Mouse (Mus musculus): ENCODE results near the gene Tnip2. TPM values are rescaled to one million over a fixed set of nuclear protein-coding genes. Genes with fewer than 3 reads are reported as not detected.

The Tnip2 gene
- polyA plus RNA-seq, 1 experiment from 2014 or later, result 16.2 TPM

DNA sequence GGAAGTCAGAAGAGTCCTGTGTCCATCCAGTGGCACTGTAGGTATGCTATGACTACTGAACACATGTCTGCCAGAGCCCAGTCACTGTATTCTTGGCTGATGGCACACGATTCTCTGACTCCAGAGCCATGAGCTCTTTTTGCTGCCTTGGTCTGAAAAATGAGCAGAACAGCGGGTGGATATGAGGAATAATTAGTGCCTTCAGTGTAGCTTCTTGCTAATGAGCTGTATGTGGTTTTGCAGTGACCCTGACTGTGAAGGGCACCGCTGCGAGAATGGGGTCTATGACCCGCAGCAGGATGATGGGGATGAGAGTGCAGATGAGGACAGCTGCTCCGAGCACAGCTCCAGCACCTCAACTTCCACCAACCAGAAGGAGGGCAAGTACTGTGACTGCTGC lies 52.0 kb downstream of the Tnip2 start:
- Histone ChIP-seq H3K36me3 (ENCODE audit: insufficient read depth) (peaks cover 92% of the 10 kb centered on the region), H3K9ac (no peak overlapping the region), H3K4me3 (ENCODE audit: low read depth, low read length) (no peak overlapping the region), H3K27ac (ENCODE audit: low read depth) (no peak overlapping the region), H3K4me1 (ENCODE audit: insufficient read depth) (no peaks in the 10 kb centered on the region), H3K9me3 (ENCODE audit: low read depth, low read length) (no peaks in the 10 kb centered on the region), H3K4me2 (no peak overlapping the region), H3K27me3 (ENCODE audit: insufficient read depth, low read length) (no peaks in the 10 kb centered on the region)
- no peak for TF ChIP-seq CTCF (IDR thresholded peaks at IDR 0.05; ENCODE audit: low read depth)
- no peak for DNase-seq
- 92% methylated on average over 6 of the region's 6 CpGs for WGBS
- ATAC-seq (ENCODE audit: insufficient read depth), result no peak

DNA sequence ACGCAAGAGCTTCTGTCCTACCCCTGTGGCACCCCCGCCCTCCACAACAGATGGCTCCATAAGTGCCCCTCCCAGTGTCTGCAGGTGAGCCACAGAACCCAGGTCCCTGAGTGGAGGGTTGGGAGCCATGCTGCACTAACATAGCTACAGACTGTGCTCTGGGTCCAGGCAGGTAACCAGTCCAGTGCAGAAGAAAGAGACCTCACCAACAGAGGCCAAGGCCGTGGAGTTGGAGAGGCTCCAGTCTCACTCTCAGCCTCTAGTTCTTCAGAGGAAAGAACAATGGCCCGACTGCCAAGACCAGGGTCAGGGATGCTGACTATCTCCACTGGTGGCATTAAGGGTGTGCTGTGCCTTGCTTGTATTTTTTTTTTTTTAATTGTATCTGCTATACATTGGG lies 52.5 kb downstream of the Tnip2 start:
- H3K9ac ChIP-seq, result no peak overlapping the region
- no peak overlapping the region for H3K27ac ChIP-seq (ENCODE audit: low read depth)
- no peak for TF ChIP-seq CTCF (IDR thresholded peaks at IDR 0.05; ENCODE audit: low read depth)
- peaks cover 91% of the 10 kb centered on the region for H3K36me3 ChIP-seq (ENCODE audit: insufficient read depth)
- no peak for ATAC-seq (ENCODE audit: insufficient read depth)
- 91% methylated on average over 4 of the region's 4 CpGs for WGBS
- no peaks in the 10 kb centered on the region for H3K9me3 ChIP-seq (ENCODE audit: low read depth, low read length)
- no peaks in the 10 kb centered on the region for H3K27me3 ChIP-seq (ENCODE audit: insufficient read depth, low read length)
- H3K4me2 ChIP-seq, result no peak overlapping the region
- H3K4me1 ChIP-seq (ENCODE audit: insufficient read depth), result no peaks in the 10 kb centered on the region
- H3K4me3 ChIP-seq (ENCODE audit: low read depth, low read length), result no peak overlapping the region
- no peak for DNase-seq

DNA sequence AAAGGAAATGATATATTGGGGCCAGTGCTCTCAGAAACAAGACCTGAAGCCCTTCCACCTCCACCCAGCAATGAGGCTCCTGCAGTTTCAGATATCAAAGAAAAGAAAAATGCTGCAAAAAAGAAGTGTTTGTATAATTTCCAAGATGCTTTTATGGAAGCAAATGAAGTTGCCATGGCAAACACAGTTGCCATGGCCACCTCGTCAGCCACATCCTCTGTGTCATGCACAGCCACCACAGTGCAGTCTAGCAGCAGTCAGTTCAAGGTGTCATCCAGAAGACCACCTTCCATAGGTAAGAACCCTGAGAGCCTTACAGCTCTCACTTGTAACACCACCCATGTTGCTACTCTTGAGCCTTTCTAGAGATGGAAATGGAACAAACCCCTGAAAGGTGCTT lies 54.8 kb downstream of the Tnip2 start:
- ATAC-seq (ENCODE audit: insufficient read depth), result no peak
- no peaks in the 10 kb centered on the region for H3K27me3 ChIP-seq (ENCODE audit: insufficient read depth, low read length)
- no peak overlapping the region for H3K9ac ChIP-seq
- H3K4me1 ChIP-seq (ENCODE audit: insufficient read depth), result no peaks in the 10 kb centered on the region
- no peak overlapping the region for H3K27ac ChIP-seq (ENCODE audit: low read depth)
- DNase-seq, result no peak
- WGBS, result 92% methylated on average over 1 of the region's 1 CpGs
- H3K36me3 ChIP-seq (ENCODE audit: insufficient read depth), result peaks cover 77% of the 10 kb centered on the region
- no peaks in the 10 kb centered on the region for H3K9me3 ChIP-seq (ENCODE audit: low read depth, low read length)
- TF ChIP-seq CTCF (IDR thresholded peaks at IDR 0.05; ENCODE audit: low read depth), result no peak
- no peak overlapping the region for H3K4me3 ChIP-seq (ENCODE audit: low read depth, low read length)
- no peak overlapping the region for H3K4me2 ChIP-seq

DNA sequence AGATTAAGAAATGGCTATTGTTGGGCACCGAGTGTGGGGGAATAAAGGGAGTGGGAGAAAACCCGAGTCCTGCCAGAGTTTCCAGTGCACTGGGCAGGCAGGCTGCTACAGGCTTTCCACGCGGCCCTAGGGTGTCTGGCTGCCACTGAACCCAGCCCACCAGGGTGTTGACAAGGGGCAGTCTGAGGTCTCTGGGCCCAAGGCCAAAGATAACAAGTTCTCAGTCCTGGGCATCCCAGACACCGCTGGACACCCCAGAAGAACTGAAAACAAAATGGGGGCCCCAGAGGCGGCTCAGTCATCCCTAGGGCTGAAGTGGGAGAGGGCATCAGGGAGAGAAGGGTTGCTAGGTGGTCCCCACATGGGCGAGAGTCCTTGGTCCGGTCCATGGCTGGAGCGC lies 67.6 kb downstream of the Tnip2 start:
- H3K27me3 ChIP-seq (ENCODE audit: insufficient read depth, low read length), result no peaks in the 10 kb centered on the region
- H3K27ac ChIP-seq (ENCODE audit: low read depth), result no peak overlapping the region
- DNase-seq (no peak), ATAC-seq (ENCODE audit: insufficient read depth) (no peak)
- H3K9ac ChIP-seq, result no peak overlapping the region
- H3K4me3 ChIP-seq (ENCODE audit: low read depth, low read length), result no peak overlapping the region
- no peaks in the 10 kb centered on the region for H3K4me1 ChIP-seq (ENCODE audit: insufficient read depth)
- no peak overlapping the region for H3K4me2 ChIP-seq
- H3K36me3 ChIP-seq (ENCODE audit: insufficient read depth), result peaks cover 68% of the 10 kb centered on the region
- TF ChIP-seq CTCF (IDR thresholded peaks at IDR 0.05; ENCODE audit: low read depth), result no peak
- no peaks in the 10 kb centered on the region for H3K9me3 ChIP-seq (ENCODE audit: low read depth, low read length)
- 76% methylated on average over 9 of the region's 9 CpGs for WGBS

Other genes with a start within 250 kb of the Tnip2 start
- 0.21 and 0.38 TPM in 2 replicates for gene Zfyve28, start 225.5 kb downstream of the Tnip2 start, polyA plus RNA-seq (2014; fragmentation: Nextera tagmentation; extraction: Ambion mirVana)
- gene Cfap99, start 225.4 kb downstream of the Tnip2 start, polyA plus RNA-seq (2014; fragmentation: Nextera tagmentation; extraction: Ambion mirVana), result not detected in 2 replicates
- 196 and 198 TPM in 2 replicates for gene Rnf4, start 177.7 kb downstream of the Tnip2 start, polyA plus RNA-seq (2014; fragmentation: Nextera tagmentation; extraction: Ambion mirVana)
- 14.9 and 15.4 TPM in 2 replicates for gene Fam193a, start 144.1 kb downstream of the Tnip2 start, polyA plus RNA-seq (2014; fragmentation: Nextera tagmentation; extraction: Ambion mirVana)
- gene Sh3bp2, start 11.8 kb upstream of the Tnip2 start, polyA plus RNA-seq (2014; fragmentation: Nextera tagmentation; extraction: Ambion mirVana), result 7.6 and 15.0 TPM in 2 replicates
- gene Add1, start 59.7 kb upstream of the Tnip2 start, polyA plus RNA-seq (2014; fragmentation: Nextera tagmentation; extraction: Ambion mirVana), result 213 and 222 TPM in 2 replicates
- gene Mfsd10, start 123.2 kb upstream of the Tnip2 start, polyA plus RNA-seq (2014; fragmentation: Nextera tagmentation; extraction: Ambion mirVana), result 128 and 138 TPM in 2 replicates
- gene Nop14, start 146.2 kb upstream of the Tnip2 start, polyA plus RNA-seq (2014; fragmentation: Nextera tagmentation; extraction: Ambion mirVana), result 23.9 and 24.0 TPM in 2 replicates
- gene Grk4, start 146.4 kb upstream of the Tnip2 start, polyA plus RNA-seq (2014; fragmentation: Nextera tagmentation; extraction: Ambion mirVana), result 1.7 and 2.8 TPM in 2 replicates
- 19.8 and 22.8 TPM in 2 replicates for gene Htt, start 247.7 kb upstream of the Tnip2 start, polyA plus RNA-seq (2014; fragmentation: Nextera tagmentation; extraction: Ambion mirVana)